Comparison of ENCODE assay signal across 8 mouse cellular contexts in genomic region chr9:42094752-42095151, GRCm38 (mm10). TPM values are rescaled to one million over a fixed set of nuclear protein-coding genes. Genes with fewer than 3 reads are reported as not detected.
DNase-seq lines count a peak whose midpoint lies in the region; ATAC-seq lines count a peak whose summit lies in the region.

No protein-coding gene starts in this region.

- no peaks in the 10 kb centered on the region for H3K27me3 ChIP-seq in hindbrain, embryonic 14.5 days (ENCODE audit: control insufficient read depth, insufficient read depth, low read length)
- no peaks in the 10 kb centered on the region for H3K27me3 ChIP-seq in hindbrain, embryonic 13.5 days
- no peaks in the 10 kb centered on the region for H3K27me3 ChIP-seq in lung, embryonic 16.5 days (ENCODE audit: control insufficient read depth, insufficient read depth, low read depth, low read length)

- H3K4me1 ChIP-seq in hindbrain, embryonic 14.5 days (replicated peaks; ENCODE audit: control insufficient read depth, insufficient read depth, low read length): peaks cover 8% of the 10 kb centered on the region
- peaks cover 11% of the 10 kb centered on the region for H3K4me1 ChIP-seq in hindbrain, embryonic 13.5 days (replicated peaks)
- no peaks in the 10 kb centered on the region for H3K4me1 ChIP-seq in lung, embryonic 16.5 days (replicated peaks; ENCODE audit: control insufficient read depth, insufficient read depth, low read length)

- no peak overlapping the region for H3K27ac ChIP-seq in hindbrain, embryonic 14.5 days
- no peak overlapping the region for H3K27ac ChIP-seq in hindbrain, embryonic 13.5 days
- no peak overlapping the region for H3K27ac ChIP-seq in lung, embryonic 16.5 days (ENCODE audit: low read length)

- DNase-seq in hindbrain, embryonic 14.5 days (ENCODE audit: low spot score): peak; percentile 56
- DNase-seq in NIH3T3 (ENCODE audit: low read depth): peak; percentile 79
- DNase-seq in cerebellum, postnatal 25 days: peak; percentile 65 to 76
- DNase-seq in thymus, postnatal 25 days: no peak
- DNase-seq in left cerebral cortex, adult 9 months (ENCODE audit: low spot score in 2 of 2): no peak
- no peak for DNase-seq in spleen, postnatal 4 days (ENCODE audit: low spot score in 2 of 2)

- no peak overlapping the region for H3K9ac ChIP-seq in hindbrain, embryonic 14.5 days
- no peak overlapping the region for H3K9ac ChIP-seq in hindbrain, embryonic 13.5 days
- no peak overlapping the region for H3K9ac ChIP-seq in lung, embryonic 16.5 days (ENCODE audit: low read length)

- no peak for ATAC-seq in hindbrain, embryonic 14.5 days (ENCODE audit: low FRiP score)
- no peak for ATAC-seq in hindbrain, embryonic 13.5 days (ENCODE audit: low FRiP score)
- ATAC-seq in lung, embryonic 16.5 days (ENCODE audit: low read depth): peak; percentile 75

- no peak overlapping the region for H3K4me3 ChIP-seq in hindbrain, embryonic 14.5 days (replicated peaks; ENCODE audit: low read length)
- H3K4me3 ChIP-seq in hindbrain, embryonic 13.5 days: no peak overlapping the region
- no peak overlapping the region for H3K4me3 ChIP-seq in lung, embryonic 16.5 days (ENCODE audit: low read length)

- H3K36me3 ChIP-seq in hindbrain, embryonic 14.5 days (replicated peaks; ENCODE audit: control insufficient read depth, insufficient read depth): 0 out of 2 replicates have a peak, but pooled peaks cover 11% of the 10 kb centered on the region
- peaks cover 26% of the 10 kb centered on the region for H3K36me3 ChIP-seq in hindbrain, embryonic 13.5 days
- no peaks in the 10 kb centered on the region for H3K36me3 ChIP-seq in lung, embryonic 16.5 days (ENCODE audit: control insufficient read depth, insufficient read depth, low read length)

- no peak overlapping the region for H3K4me2 ChIP-seq in hindbrain, embryonic 14.5 days (replicated peaks)
- H3K4me2 ChIP-seq in hindbrain, embryonic 13.5 days: no peak overlapping the region
- no peak overlapping the region for H3K4me2 ChIP-seq in lung, embryonic 16.5 days (ENCODE audit: low read depth, low read length)

- 41% methylated on average over 11 of the region's 11 CpGs for WGBS in hindbrain, embryonic 14.5 days
- 41% methylated on average over 11 of the region's 11 CpGs for WGBS in hindbrain, embryonic 13.5 days
- WGBS in lung, embryonic 16.5 days: 43% methylated on average over 11 of the region's 11 CpGs

- H3K9me3 ChIP-seq in hindbrain, embryonic 14.5 days (ENCODE audit: control insufficient read depth, low read length): no peaks in the 10 kb centered on the region
- no peaks in the 10 kb centered on the region for H3K9me3 ChIP-seq in hindbrain, embryonic 13.5 days
- no peaks in the 10 kb centered on the region for H3K9me3 ChIP-seq in lung, embryonic 16.5 days (ENCODE audit: control insufficient read depth, low read length)

RNA-seq across cellular contexts. Expression of gene Sorl1, which starts 29.3 kb away (rescaled TPM):
- 17.9 and 21.4 TPM in 2 replicates for polyA plus RNA-seq in hindbrain, embryonic 14.5 days (2014; fragmentation: Nextera tagmentation; extraction: Ambion mirVana)
- polyA plus RNA-seq in hindbrain, embryonic 13.5 days (2015; fragmentation: Nextera tagmentation; extraction: Ambion mirVana): 12.3 and 12.8 TPM in 2 replicates
- 11.8 and 13.8 TPM in 2 replicates for polyA plus RNA-seq in lung, embryonic 16.5 days (2015; fragmentation: Nextera tagmentation; extraction: Ambion mirVana)

Comparison
In these comparisons a context has a peak if more than half of its experiments do, and no peak if none do; other contexts are left out.
1. DNase-seq: peak in hindbrain, embryonic 14.5 days (single experiment), NIH3T3 (single experiment) and cerebellum, postnatal 25 days (2 of 2); none in thymus, postnatal 25 days (single experiment), left cerebral cortex, adult 9 months (0 of 2) and spleen, postnatal 4 days (0 of 2).